15 mouse cellular contexts compared by ENCODE assay signal in the genomic region with DNA sequence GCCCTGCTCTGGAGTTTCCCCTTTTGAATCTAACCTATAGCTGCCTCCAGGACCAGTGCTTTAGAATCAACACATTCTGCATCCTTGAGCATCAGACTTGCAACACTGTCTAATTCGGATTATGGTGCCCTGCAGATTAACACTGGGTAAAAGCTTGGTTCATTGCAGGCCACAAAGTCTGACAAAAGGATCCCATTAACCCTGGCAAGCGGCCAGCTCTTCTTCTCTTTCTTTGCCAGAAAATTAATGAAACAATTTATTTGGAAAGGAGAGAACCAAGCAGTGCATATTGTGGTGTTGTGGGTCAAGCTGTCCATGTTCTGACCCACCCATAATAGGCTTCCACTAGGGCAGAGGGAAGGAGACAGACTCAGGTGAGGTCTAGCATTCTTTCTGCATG.
DNase-seq lines count a peak whose midpoint lies in the region.
"Had no signal": no experiment of that assay in that cellular context is flagged by ENCODE, and none has a peak within 500 bp of the region (broad histone marks: within the 10 kb centered on the region; RNA-seq: fewer than 3 reads in every experiment).

No protein-coding gene starts in this region.

- peak; percentile 6 for DNase-seq in lung, postnatal 10 days
- DNase-seq in lung, adult 18-20 months = no peak
- DNase-seq in brain, adult 2 months (ENCODE audit: low read depth, low spot score) = peak; percentile 82
- peak; percentile 75 for DNase-seq in cerebellum, adult 11-12 months
- DNase-seq in cerebellum, postnatal 14 days = peak; percentile 69 to 81
- no peak for DNase-seq in natural killer cell, adult 2 months (ENCODE audit: low spot score in 2 of 2)
- DNase-seq in embryo, embryonic 11 days = no peak
- DNase-seq: adrenal gland, adult 2 months; gastrocnemius, postnatal 10 days; heart, adult 2 months; heart, postnatal 4 days; layer of hippocampus, postnatal 36 days; lung, postnatal 36 days; right cerebral cortex, postnatal 4 days; thymus, postnatal 14 days had no signal

Comparison
In these comparisons a context has a peak if more than half of its experiments do, and no peak if none do; other contexts are left out.
1. DNase-seq: peak in lung, postnatal 10 days (single experiment), brain, adult 2 months (single experiment), cerebellum, adult 11-12 months (single experiment) and cerebellum, postnatal 14 days (2 of 2); none in lung, adult 18-20 months (0 of 2), natural killer cell, adult 2 months (0 of 2) and embryo, embryonic 11 days (single experiment).